Mouse (Mus musculus): ENCODE measurements at regions not wholly inside any gene's neighbourhood (a gene's known extent, or its start where the extent isn't known, plus 50 kb on each side); places are given as distances from the start of the nearest gene placed in this dataset.

DNA sequence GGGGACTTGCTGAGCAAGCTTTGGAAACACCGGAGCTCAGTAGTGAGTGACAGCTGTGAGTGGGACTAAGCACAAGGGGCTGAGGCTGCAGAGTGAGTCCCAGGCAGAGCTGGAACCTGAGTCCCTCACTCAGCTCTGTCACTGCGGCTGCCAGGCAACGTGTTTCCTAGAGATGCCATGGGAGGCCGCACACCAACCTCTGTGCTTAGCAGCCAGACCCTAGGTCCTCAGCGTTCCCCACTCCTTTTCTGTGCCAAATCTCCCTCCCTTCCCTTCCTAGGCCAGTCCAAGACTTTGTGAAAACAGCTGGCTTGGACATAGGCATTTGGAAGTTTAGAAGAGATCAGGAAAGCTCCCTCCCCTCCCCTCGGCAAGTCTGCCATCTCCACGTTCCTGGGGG, 78.9 kb downstream of the Gm26897 start:
- H3K27ac ChIP-seq, result 0 out of 2 replicates have a peak overlapping the region, but pooled peaks have one; percentile 27
- H3K36me3 ChIP-seq, result no peaks in the 10 kb centered on the region
- no peak overlapping the region for H3K4me2 ChIP-seq (replicated peaks)
- peak; percentile 39; the same call in 1 of the 2 replicates for ATAC-seq
- 49% methylated on average over 7 of the region's 7 CpGs for WGBS
- H3K27me3 ChIP-seq (replicated peaks), result no peaks in the 10 kb centered on the region
- H3K9me3 ChIP-seq, result no peaks in the 10 kb centered on the region
- no peak overlapping the region for H3K9ac ChIP-seq
- peaks cover 6% of the 10 kb centered on the region; the same call in 1 of the 2 replicates for H3K4me1 ChIP-seq (replicated peaks)
- no peak overlapping the region for H3K4me3 ChIP-seq (replicated peaks)

DNA sequence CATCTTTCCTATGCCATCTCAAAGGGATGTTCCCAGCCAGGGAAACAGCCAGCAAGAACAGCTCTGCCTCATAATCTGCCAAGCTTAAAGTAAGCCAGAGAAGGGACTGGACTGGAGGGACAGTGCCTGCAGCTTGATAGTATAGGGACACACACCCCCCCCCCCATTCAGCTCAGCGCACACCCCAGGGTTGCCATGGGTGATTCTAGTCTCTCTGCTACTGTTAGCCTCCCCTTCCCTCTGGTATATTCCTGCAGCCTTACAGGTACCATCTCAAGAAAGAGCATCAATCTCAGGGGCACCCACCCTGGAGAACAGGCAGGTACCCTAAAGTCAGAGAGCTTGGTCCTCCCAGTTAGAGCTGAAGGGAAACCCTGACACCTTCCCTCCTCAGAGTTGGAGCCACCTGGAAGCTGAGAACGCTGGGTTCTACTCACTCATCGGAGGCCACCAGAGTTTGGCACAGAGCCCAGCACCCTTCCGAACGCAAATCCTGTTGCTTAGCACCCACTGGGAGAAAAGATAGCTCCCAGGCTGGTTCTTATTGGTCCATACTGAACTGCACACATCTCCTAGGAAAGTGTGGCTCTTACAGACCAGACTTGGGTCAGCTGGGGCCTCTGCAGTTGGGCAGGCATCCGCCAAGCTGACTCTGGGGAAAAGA, 79.5 kb downstream of the Gm26897 start:
- H3K9ac ChIP-seq, result no peak overlapping the region
- peaks cover 6% of the 10 kb centered on the region; the same call in 1 of the 2 replicates for H3K4me1 ChIP-seq (replicated peaks)
- 62% methylated on average over 6 of the region's 6 CpGs for WGBS
- no peak overlapping the region for H3K4me3 ChIP-seq (replicated peaks)
- no peaks in the 10 kb centered on the region for H3K9me3 ChIP-seq
- H3K27me3 ChIP-seq (replicated peaks), result no peaks in the 10 kb centered on the region
- no peak overlapping the region for H3K4me2 ChIP-seq (replicated peaks)
- H3K36me3 ChIP-seq, result no peaks in the 10 kb centered on the region
- no peak for ATAC-seq
- 0 out of 2 replicates have a peak overlapping the region, but pooled peaks have one; percentile 22 for H3K27ac ChIP-seq

DNA sequence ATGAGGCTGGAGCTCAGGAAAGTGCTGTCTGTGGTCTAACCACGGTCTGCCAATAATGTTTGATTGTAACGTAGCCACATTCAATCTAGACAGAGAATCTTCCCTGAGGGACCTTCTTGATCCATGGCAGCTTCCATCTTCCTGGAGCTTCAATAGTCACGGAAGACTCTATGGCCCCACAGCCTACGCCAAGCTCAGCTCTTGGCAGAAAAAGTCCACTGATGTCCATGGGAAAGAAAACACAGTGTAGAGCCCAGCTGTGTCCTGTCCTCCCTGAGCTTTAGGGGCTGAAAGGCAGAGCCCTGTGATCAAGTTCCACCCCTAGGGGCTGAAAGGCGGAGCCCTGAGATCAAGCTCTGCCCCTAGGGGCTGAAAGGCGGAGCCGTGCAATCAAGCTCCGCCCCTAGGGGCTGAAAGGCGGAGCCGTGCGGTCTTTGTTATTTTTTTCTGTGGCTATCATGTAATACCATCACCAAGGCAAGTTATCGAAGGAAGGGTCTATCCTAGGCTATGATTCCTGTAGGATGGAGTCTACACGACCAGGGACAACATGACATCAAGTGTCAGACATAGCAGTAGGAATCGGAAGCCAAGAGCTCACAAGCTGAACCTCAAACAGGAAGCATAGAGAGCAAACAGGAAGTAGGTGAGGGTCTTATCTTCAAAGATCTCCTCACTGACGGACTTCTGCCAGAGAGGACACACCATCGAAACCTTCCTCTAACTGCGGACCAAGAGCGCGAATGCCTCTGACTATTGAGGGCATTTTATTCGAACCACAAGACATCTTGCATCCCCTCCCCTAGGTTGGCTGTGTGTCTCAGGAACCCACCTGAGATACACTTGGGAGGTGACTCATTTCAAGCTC, 81.4 kb downstream of the Gm26897 start:
- Histone ChIP-seq H3K27me3 (replicated peaks) (no peaks in the 10 kb centered on the region), H3K9me3 (no peaks in the 10 kb centered on the region), H3K4me2 (replicated peaks) (no peak overlapping the region), H3K36me3 (no peaks in the 10 kb centered on the region), H3K9ac (no peak overlapping the region), H3K4me3 (replicated peaks) (no peak overlapping the region), H3K27ac (no peak overlapping the region), H3K4me1 (replicated peaks) (peaks cover 6% of the 10 kb centered on the region; the same call in 1 of the 2 replicates)
- WGBS, result 81% methylated on average over 20 of the region's 20 CpGs
- no peak for ATAC-seq

DNA sequence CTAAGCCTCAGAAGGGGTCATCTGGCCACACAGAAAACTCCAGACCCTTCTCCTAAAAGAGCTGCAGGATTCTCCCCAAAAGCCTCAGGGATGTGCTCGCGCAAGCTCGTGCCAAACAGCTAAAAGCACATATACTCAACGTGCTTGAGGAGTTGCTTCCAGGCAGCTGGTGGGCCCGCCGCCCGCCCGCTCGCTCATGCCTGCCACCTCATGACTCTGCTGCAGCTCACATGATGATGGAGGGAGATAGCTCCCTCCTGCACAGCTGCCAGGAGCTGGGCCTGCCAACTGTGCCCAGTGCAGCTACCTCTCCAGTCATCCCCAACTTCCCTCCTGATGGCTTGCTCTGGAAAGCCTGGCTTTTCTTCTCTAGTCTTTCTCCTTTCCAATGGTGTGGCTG, 87.2 kb downstream of the Gm26897 start:
- H3K4me2 ChIP-seq (replicated peaks), result no peak overlapping the region
- no peak overlapping the region for H3K27ac ChIP-seq
- peaks cover 8% of the 10 kb centered on the region for H3K4me1 ChIP-seq (replicated peaks)
- no peaks in the 10 kb centered on the region for H3K36me3 ChIP-seq
- H3K9me3 ChIP-seq, result no peaks in the 10 kb centered on the region
- no peak overlapping the region for H3K9ac ChIP-seq
- WGBS, result 89% methylated on average over 9 of the region's 9 CpGs
- no peak for ATAC-seq
- no peak overlapping the region for H3K4me3 ChIP-seq (replicated peaks)
- no peaks in the 10 kb centered on the region for H3K27me3 ChIP-seq (replicated peaks)

DNA sequence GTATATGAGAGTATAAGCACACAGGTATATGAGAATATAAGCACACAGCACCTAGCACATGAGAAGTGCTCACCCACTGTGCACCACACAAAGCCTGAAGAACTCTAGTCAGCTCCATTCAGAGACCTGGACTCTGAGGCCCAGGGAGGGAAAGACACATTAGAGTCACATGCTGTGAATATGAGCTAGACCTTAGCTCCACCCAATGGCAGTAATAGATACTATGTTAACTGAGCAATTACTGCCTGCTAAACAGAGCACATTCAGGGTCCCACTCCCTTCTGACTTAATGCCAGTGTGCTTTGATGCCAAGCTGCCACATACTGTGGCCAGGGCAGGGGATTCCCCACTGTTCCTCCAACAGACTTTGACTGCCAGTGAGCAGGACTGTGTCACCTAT, 89.2 kb downstream of the Gm26897 start:
- H3K9ac ChIP-seq, result no peak overlapping the region
- H3K27me3 ChIP-seq (replicated peaks), result no peaks in the 10 kb centered on the region
- ATAC-seq, result no peak
- H3K4me3 ChIP-seq (replicated peaks), result no peak overlapping the region
- H3K4me2 ChIP-seq (replicated peaks), result no peak overlapping the region
- H3K9me3 ChIP-seq, result no peaks in the 10 kb centered on the region
- H3K36me3 ChIP-seq, result no peaks in the 10 kb centered on the region
- peaks cover 8% of the 10 kb centered on the region for H3K4me1 ChIP-seq (replicated peaks)
- 0 out of 2 replicates have a peak overlapping the region, but pooled peaks have one; percentile 48 for H3K27ac ChIP-seq

DNA sequence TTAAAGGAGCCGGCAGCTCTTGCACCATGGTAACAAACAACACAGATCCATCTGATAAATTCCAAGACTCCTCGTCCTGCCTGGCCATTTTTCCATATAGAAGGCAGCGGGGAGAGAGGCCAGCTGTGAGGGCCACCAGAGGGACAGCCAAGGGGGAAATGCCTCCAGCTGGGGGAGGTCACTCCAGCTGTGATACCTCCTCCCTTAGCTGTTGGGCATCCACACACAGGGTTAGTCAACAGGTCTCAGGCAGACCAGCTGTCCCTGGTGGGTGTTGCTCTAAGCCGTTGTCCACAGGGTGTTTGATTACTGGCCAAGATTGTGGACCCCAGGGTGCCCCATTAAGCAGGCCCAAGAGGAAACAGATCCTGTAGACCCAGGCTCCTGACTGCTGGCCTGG, 89.7 kb downstream of the Gm26897 start:
- H3K27ac ChIP-seq, result peak overlapping the region; percentile 48; the same call in 1 of the 2 replicates
- peaks cover 8% of the 10 kb centered on the region for H3K4me1 ChIP-seq (replicated peaks)
- no peaks in the 10 kb centered on the region for H3K27me3 ChIP-seq (replicated peaks)
- H3K4me2 ChIP-seq (replicated peaks), result no peak overlapping the region
- ATAC-seq, result 0 out of 2 replicates have a peak, but pooled peaks have one; percentile 34
- 23% methylated on average over 4 of the region's 4 CpGs for WGBS
- no peaks in the 10 kb centered on the region for H3K36me3 ChIP-seq
- no peaks in the 10 kb centered on the region for H3K9me3 ChIP-seq
- no peak overlapping the region for H3K4me3 ChIP-seq (replicated peaks)
- H3K9ac ChIP-seq, result no peak overlapping the region

DNA sequence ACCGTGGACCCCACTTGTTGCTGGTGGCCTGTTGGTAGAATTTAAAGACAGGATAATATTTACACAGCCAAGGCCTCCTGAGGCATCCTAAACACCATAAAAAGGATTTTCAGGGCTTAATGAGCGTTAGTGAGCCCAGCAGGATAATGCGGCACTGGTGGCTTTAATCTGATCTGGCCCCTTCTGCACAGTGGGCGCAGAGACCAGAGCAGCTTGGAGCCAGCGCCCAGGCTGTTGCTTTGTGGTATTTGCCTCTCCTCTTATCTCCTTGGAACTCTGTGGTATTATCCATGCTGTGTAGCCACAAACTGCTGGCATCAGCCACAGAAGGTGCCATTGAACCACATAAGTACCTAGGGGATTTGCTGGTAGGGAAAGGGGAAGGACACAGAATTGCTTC, 90.1 kb downstream of the Gm26897 start:
- Histone ChIP-seq H3K27ac (peak overlapping the region; percentile 48; the same call in 1 of the 2 replicates), H3K27me3 (replicated peaks) (no peaks in the 10 kb centered on the region), H3K4me3 (replicated peaks) (no peak overlapping the region), H3K9ac (no peak overlapping the region), H3K4me2 (replicated peaks) (no peak overlapping the region), H3K9me3 (no peaks in the 10 kb centered on the region), H3K4me1 (replicated peaks) (peaks cover 8% of the 10 kb centered on the region), H3K36me3 (no peaks in the 10 kb centered on the region)
- 47% methylated on average over 5 of the region's 5 CpGs for whole genome bisulfite sequencing
- no peak for ATAC-seq

DNA sequence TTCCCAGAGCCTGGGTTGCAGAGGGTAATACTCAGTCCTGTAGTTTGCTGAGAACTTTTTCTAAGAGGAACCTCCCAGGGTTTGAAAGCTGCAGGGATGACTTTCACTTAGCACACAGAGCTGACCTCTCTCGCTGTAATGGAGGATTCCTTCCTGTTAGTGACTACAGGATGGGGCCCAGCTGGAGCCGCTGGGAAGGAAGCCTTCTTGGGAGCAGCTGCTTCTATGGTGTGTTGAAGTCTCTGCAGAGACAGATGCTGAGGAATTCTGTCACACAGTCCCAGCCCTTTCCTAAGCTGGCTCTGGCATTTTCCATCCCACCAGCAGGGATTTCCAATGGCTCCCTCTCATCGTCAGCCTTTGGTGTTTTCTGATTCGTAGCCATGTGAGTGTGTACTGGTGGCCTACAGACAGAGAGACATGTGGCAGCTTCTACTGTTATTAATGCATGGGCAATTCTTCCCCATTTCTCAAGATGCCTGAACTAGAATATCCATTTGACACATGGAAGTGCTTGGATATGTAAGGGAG, 90.9 kb downstream of the Gm26897 start:
- Histone ChIP-seq H3K4me1 (replicated peaks) (peaks cover 8% of the 10 kb centered on the region), H3K9ac (no peak overlapping the region), H3K9me3 (no peaks in the 10 kb centered on the region), H3K4me3 (replicated peaks) (no peak overlapping the region), H3K27ac (peak overlapping the region; percentile 51; the same call in 1 of the 2 replicates), H3K4me2 (replicated peaks) (no peak overlapping the region), H3K36me3 (no peaks in the 10 kb centered on the region), H3K27me3 (replicated peaks) (no peaks in the 10 kb centered on the region)
- WGBS, result 47% methylated on average over 4 of the region's 4 CpGs
- ATAC-seq, result peak; percentile 59; the same call in 1 of the 2 replicates

DNA sequence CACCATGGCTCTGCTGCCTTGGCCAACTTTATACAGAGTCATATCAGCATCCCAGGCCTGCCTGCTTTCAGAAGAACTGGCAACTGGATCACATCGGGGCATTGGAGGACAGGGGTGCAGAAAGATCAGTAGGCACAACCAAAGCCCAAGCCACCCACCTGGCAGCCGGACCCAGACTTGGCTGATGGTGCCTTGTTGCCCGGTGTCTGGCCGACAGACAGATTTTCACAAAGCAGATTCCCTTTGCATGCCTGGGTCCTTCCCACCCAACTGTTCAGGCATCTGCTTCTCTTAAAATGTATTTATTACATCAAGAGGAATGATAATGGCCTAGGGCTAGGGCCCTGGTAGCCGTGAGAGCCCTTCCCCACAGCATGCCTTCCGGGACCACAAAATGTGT, 96.2 kb downstream of the Gm26897 start:
- WGBS, result 81% methylated on average over 6 of the region's 6 CpGs
- Histone ChIP-seq H3K9me3 (no peaks in the 10 kb centered on the region), H3K27ac (no peak overlapping the region), H3K4me3 (replicated peaks) (no peak overlapping the region), H3K27me3 (replicated peaks) (no peaks in the 10 kb centered on the region), H3K9ac (no peak overlapping the region), H3K4me1 (replicated peaks) (no peaks in the 10 kb centered on the region), H3K36me3 (no peaks in the 10 kb centered on the region), H3K4me2 (replicated peaks) (no peak overlapping the region)
- no peak for ATAC-seq

DNA sequence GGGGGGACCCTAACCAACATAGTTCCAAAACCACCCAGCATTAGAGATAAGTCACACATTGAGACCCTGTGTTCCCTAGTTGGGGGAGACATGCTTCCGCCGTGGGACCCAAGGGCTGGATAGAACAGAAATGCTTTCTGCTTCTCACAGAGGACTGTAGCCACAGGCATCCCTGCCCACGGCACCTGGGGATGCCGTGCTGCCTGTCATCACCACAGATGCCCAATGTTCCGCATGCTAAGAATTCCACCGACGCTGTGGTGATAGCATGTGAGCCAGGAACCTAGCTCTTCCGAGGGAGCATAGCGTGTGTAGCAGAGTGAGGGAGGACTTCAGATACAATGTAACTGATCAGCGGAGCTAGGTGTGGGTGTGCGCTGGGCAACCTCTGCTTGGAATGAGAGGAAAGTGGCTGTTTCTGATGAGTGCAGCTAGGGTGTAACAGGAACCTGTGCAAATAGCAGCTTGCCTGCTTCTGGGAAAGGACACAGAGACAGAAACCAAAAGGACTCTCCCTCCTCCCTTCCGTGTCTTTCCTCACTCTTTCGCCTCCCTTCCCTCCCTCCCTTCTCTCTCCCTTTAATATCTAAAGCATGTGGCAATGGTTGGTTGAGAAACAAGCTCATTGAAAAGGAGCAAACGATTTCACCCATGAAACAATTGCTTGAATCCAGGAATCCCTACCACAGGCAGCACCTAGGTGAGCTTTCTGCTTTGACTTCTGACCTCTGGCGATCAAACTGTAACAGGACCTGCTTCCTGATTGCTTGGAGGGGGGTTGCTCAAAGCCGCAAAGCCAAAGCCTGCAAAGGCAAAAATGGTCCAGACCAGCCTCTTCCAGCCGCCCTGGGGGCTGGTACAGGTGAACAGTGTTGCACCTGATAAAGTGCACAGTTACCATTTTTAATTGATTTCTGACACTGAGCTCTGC, 102.3 kb downstream of the Gm26897 start:
- no peak overlapping the region for H3K4me2 ChIP-seq (replicated peaks)
- no peak overlapping the region for H3K9ac ChIP-seq
- WGBS, result 47% methylated on average over 17 of the region's 17 CpGs
- H3K27me3 ChIP-seq (replicated peaks), result no peaks in the 10 kb centered on the region
- H3K27ac ChIP-seq, result no peak overlapping the region
- no peak overlapping the region for H3K4me3 ChIP-seq (replicated peaks)
- no peaks in the 10 kb centered on the region for H3K4me1 ChIP-seq (replicated peaks)
- no peaks in the 10 kb centered on the region for H3K36me3 ChIP-seq
- ATAC-seq, result no peak
- no peaks in the 10 kb centered on the region for H3K9me3 ChIP-seq

DNA sequence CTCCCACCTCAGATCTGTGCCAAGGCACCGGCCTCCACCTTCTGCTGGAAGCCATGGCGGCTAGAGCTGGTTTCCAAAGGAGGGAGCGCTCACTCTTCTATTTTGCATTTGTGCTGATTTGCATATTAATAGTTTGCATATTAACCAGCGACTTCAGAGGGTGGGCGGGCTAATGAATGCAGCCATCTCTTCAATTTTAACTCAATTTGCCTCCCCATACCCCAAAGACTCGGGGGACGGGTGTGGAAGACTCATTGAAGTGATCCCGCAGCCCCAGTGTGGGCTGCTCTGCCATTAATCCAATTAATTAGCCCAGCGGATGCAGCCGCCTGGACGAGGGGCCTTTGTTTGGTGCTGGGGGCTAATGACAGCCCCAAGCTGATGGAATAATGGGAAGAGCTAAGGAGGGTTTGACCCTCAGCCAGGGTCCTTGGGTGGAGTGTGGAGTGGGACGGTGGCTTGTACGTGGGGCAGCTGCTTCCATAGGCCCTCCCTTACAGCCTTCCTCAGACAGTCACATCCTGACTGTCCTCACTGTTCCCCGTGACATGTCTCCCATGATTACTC, 103.0 kb downstream of the Gm26897 start:
- H3K27ac ChIP-seq, result no peak overlapping the region
- no peaks in the 10 kb centered on the region for H3K9me3 ChIP-seq
- no peak for ATAC-seq
- no peak overlapping the region for H3K4me3 ChIP-seq (replicated peaks)
- H3K4me1 ChIP-seq (replicated peaks), result no peaks in the 10 kb centered on the region
- no peak overlapping the region for H3K9ac ChIP-seq
- H3K4me2 ChIP-seq (replicated peaks), result no peak overlapping the region
- H3K27me3 ChIP-seq (replicated peaks), result no peaks in the 10 kb centered on the region
- H3K36me3 ChIP-seq, result no peaks in the 10 kb centered on the region
- 50% methylated on average over 14 of the region's 14 CpGs for WGBS
